In genomic region chr4:83211709-83212108, GRCm38 (mm10) we compare ENCODE assay signal across 13 mouse cellular contexts.
A peak's percentile ranks its signal among the peaks of the same experiment; 100 is the strongest.
DNase-seq lines count a peak whose midpoint lies in the region; ATAC-seq and TF ChIP-seq lines count a peak whose summit lies in the region.
"Had no signal": no experiment of that assay in that cellular context is flagged by ENCODE, and none has a peak within 500 bp of the region (broad histone marks: within the 10 kb centered on the region; RNA-seq: fewer than 3 reads in every experiment).

No protein-coding gene starts in this region.

- peak; percentile 26 for ATAC-seq in forebrain, postnatal 0 days
- ATAC-seq in forebrain, embryonic 11.5 days (replicated peaks; ENCODE audit: low FRiP score), result no peak
- ATAC-seq: activated CD4-positive, CD25-positive, alpha-beta regulatory T cell, adult 4 months; liver, postnatal 0 days had no signal

- H3K27ac ChIP-seq in forebrain, postnatal 0 days (ENCODE audit: low read depth, low read length), result no peak overlapping the region
- H3K27ac ChIP-seq in forebrain, embryonic 11.5 days (ENCODE audit: low read depth, low read length), result no peak overlapping the region

- H3K27me3 ChIP-seq in forebrain, postnatal 0 days (ENCODE audit: insufficient read depth, low read length), result no peaks in the 10 kb centered on the region
- H3K27me3 ChIP-seq in forebrain, embryonic 11.5 days (ENCODE audit: control insufficient read depth, insufficient read depth, low read length), result no peaks in the 10 kb centered on the region

- H3K4me3 ChIP-seq in forebrain, postnatal 0 days (ENCODE audit: low read depth, low read length), result no peak overlapping the region
- no peak overlapping the region for H3K4me3 ChIP-seq in forebrain, embryonic 11.5 days (ENCODE audit: low read depth, low read length)

- no peak overlapping the region for H3K4me2 ChIP-seq in forebrain, postnatal 0 days (ENCODE audit: low read depth)
- H3K4me2 ChIP-seq in forebrain, embryonic 11.5 days (ENCODE audit: low read depth, low read length, severe bottlenecking), result no peak overlapping the region

- DNase-seq in forebrain, postnatal 0 days, result peak; percentile 39
- no peak for DNase-seq in forebrain, embryonic 11.5 days (ENCODE audit: low spot score)
- DNase-seq in kidney, postnatal 4 days, result peak; percentile 30 to 39
- no peak for DNase-seq in kidney, postnatal 36 days
- DNase-seq in heart, postnatal 4 days, result peak; percentile 38
- peak; percentile 69 to 93 for DNase-seq in lung, postnatal 4 days
- no peak for DNase-seq in thymus, postnatal 0 days (ENCODE audit: low spot score)
- no peak for DNase-seq in gastrocnemius, postnatal 36 days
- DNase-seq: layer of hippocampus, adult 9-11 months; liver, postnatal 0 days; spleen, adult 18-20 months; thymus, postnatal 4 days had no signal

- peaks cover 15% of the 10 kb centered on the region for H3K4me1 ChIP-seq in forebrain, postnatal 0 days (ENCODE audit: insufficient read depth)
- peaks cover 8% of the 10 kb centered on the region; the same call in 1 of the 2 replicates for H3K4me1 ChIP-seq in forebrain, embryonic 11.5 days (replicated peaks; ENCODE audit: control insufficient read depth, insufficient read depth, low read length)

- intact Hi-C loops in gastrocnemius, postnatal 36 days (cut with DNase I), result no loop called here

- H3K9ac ChIP-seq in forebrain, postnatal 0 days, result no peak overlapping the region
- no peak overlapping the region for H3K9ac ChIP-seq in forebrain, embryonic 11.5 days (ENCODE audit: low read length)
- H3K9ac ChIP-seq: liver, postnatal 0 days had no signal

- 56% methylated on average over 12 of the region's 12 CpGs for WGBS in forebrain, postnatal 0 days
- WGBS in forebrain, embryonic 11.5 days, result 80% methylated on average over 12 of the region's 12 CpGs

- TF ChIP-seq CTCF in forebrain, postnatal 0 days (IDR thresholded peaks at IDR 0.05; ENCODE audit: low read depth), result no peak

- H3K36me3 ChIP-seq in forebrain, postnatal 0 days (ENCODE audit: insufficient read depth), result no peaks in the 10 kb centered on the region
- H3K36me3 ChIP-seq in forebrain, embryonic 11.5 days (ENCODE audit: control insufficient read depth, insufficient read depth, low read length), result no peaks in the 10 kb centered on the region

- H3K9me3 ChIP-seq in forebrain, postnatal 0 days (ENCODE audit: low read length), result no peaks in the 10 kb centered on the region
- no peaks in the 10 kb centered on the region for H3K9me3 ChIP-seq in forebrain, embryonic 11.5 days (ENCODE audit: control insufficient read depth, low read length)

Comparison
In these comparisons a context has a peak if more than half of its experiments do, and no peak if none do; other contexts are left out.
1. DNase-seq: peak in forebrain, postnatal 0 days (single experiment), kidney, postnatal 4 days (2 of 2), heart, postnatal 4 days (single experiment) and lung, postnatal 4 days (2 of 2); none in forebrain, embryonic 11.5 days (single experiment), kidney, postnatal 36 days (0 of 2), thymus, postnatal 0 days (single experiment) and gastrocnemius, postnatal 36 days (0 of 2).